Mouse (Mus musculus) cortical plate, adult 2 months (tissue): ENCODE measurements around the gene Dirc2.

Experiments
- CTCF ChIP-seq: fragments of 200-500 bp; IDR thresholded peaks from 2 replicates; pipeline ENCODE4 v1.5.1; 2011; ENCODE audit warnings: mild to moderate bottlenecking, control low read depth, low read length; ENCODE audit not compliant: insufficient read depth; ENCODE audit errors: extremely low read depth
- POLR2A ChIP-seq: fragments of 200-500 bp; IDR thresholded peaks from 2 replicates; pipeline ENCODE4 v1.6.1; 2011; ENCODE audit warnings: mild to moderate bottlenecking, low read length, control low read depth; ENCODE audit not compliant: insufficient read depth; ENCODE audit errors: extremely low read depth

- TF ChIP-seq CTCF (no peak), POLR2A (peak; percentile 49; the same call in 1 of the 2 replicates)
Measured at GRCm38 (mm10) chr16:35768785-35769642, at the start of gene Dirc2.
